Mouse (Mus musculus) lung, adult 2 months (tissue): ENCODE measurements around the gene Lyve1. TPM values are rescaled to one million over a fixed set of nuclear protein-coding genes. Genes with fewer than 3 reads are reported as not detected.
"Not testable (repeated sequence)": the region's sequence is repeated elsewhere in the genome, so short reads cannot be mapped to it uniquely, and the experiment has no call there.

Source experiments
- DNase-seq: peaks from one replicate; pipeline ENCODE4 v3.0.0; 2022
- H3K4me1 ChIP-seq: fragments of 200-500 bp; 2 replicates; pipeline ENCODE4 v1.6.1; 2011; ENCODE audit warnings: low read length; ENCODE audit not compliant: control insufficient read depth, insufficient read depth
- H3K4me3 ChIP-seq: fragments of 200-500 bp; replicated peaks from 2 replicates; pipeline ENCODE3; 2011; ENCODE audit warnings: low read depth, mild to moderate bottlenecking, control low read depth, low read length; ENCODE audit errors: extremely low read depth
- CTCF ChIP-seq: fragments of 200-500 bp; IDR thresholded peaks from 2 replicates; pipeline ENCODE4 v1.5.1; 2011; ENCODE audit warnings: mild to moderate bottlenecking, low read length, control low read depth; ENCODE audit not compliant: insufficient read depth
- POLR2A ChIP-seq: fragments of 200-500 bp; IDR thresholded peaks from 2 replicates; pipeline ENCODE4 v1.6.1; 2011; ENCODE audit warnings: low read depth, mild to moderate bottlenecking, control low read depth, low read length, borderline replicate concordance; ENCODE audit errors: extremely low read depth
- WGBS: fragments of 180-500 bp; shearing (Covaris S2); methylation state at CpG from one replicate; pipeline ENCODE4 v1.1.7; 2018; 5-methylcytosine and 5-hydroxymethylcytosine counted together
- polyA plus RNA-seq: library from polyadenylated mRNA; depleted of rRNA; stranded (reverse); fragments of >200 nt; gene quantifications from 2 replicates; pipeline ENCODE4 v1.2.3, GENCODE M21; 2012; rRNA removed

The Lyve1 gene
- polyA plus RNA-seq: 82.0 and 157 TPM in 2 replicates

DNA sequence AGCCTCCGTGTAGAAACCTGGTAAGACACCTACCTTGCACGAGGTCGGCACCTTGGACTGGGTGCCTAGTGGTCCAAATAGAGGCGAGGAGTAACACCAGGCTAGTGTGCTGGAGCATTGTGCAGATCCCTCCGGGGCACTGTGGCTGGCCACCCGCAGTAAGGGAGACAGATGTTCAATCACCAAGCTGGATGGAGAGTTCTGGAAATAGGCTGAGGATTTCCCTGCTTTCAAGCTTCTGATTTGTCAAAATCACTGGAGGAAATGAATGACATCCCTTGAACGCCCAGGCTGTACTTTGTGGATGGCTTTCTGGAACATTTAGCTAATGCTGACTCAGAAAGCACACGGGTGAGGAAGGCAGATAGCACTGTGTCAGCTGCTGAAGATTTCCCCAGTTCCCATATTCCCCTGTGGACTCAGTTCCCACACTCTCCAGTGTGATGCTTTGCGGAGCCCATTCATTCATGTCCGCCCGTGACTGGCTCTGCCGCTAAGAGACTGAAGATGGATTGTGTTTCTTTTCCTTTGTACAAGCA, at the start of gene Lyve1:
Gene Lyve1 (minus strand): TSS at position 489 of the 539 bp plus-strand sequence.
- TF ChIP-seq POLR2A (peak; percentile 63; the same call in 1 of the 2 replicates), CTCF (no peak)
- H3K4me1 ChIP-seq: peaks cover 16% of the 10 kb centered on the region
- WGBS: 46% methylated on average over 12 of the region's 12 CpGs
- DNase-seq: peak; percentile 48
- peak within 1 kb of the TSS; percentile 79 for H3K4me3 ChIP-seq

DNA sequence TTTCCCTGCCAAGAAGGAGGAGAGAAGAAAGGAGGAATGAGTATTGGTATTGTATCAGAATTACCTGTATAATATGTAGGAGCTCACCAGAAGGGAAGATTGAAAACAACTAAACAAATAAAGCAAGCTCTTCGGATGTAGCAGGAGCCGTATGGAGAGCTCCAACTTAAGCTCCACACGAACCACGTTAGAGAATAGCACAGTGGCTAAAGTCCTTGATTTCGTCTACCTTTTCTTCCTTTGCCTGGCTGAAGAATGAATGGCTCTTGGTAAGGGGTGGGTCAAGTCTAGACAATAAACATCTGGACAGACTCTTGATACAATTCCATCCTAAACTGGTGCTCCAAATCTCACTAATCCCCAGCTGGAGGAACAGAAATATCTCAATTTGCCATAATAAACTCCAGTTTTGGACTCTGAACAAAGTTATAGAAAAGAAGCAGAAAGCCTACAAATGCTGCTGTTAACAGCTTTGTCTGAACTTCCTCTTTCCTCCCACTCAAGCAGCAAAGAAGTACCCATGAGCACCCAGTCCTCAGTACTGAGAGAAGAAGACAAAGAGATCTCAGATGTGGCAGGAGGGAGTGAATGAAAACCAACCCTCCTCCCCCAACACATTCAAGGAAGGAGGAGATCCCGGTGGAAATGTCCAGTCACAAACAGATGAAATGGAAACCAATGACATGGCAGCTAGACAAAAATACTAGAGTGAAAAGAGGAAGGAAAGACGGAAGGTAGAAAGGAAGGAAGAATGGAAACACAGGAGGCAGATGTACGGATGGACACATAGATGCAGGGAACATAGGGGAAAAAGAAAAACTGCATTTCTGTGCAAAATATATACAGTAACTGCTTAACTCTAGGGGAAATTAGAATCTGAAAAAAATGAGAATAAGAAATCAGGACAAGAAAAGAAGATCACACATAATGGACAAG, 45.4 kb upstream of the Lyve1 start:
- Histone ChIP-seq H3K4me1 (peaks cover 6% of the 10 kb centered on the region), H3K4me3 (no peak overlapping the region)
- WGBS: 60% methylated on average over 8 of the region's 8 CpGs
- TF ChIP-seq POLR2A: no peak
- TF ChIP-seq CTCF: no peak
- DNase-seq: no peak

DNA sequence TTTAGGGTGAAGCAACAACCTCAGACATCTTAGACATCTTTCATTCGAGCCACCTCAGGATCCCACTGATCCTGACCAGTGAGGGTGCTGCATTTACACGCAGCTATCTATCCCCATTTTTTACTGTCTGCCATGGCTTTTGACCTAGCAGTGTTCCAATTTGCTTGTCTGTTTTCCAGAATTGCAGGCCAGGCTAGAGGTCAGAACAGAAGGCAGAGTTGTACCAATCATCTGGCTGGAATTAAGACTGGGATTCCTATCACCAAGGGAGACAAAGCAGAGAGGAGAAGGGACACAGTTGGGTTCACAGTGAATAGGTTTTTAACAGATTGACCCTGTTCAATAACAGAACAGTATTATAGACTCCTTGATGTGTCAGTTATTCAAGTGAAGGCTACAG, 43.5 kb upstream of the Lyve1 start:
- TF ChIP-seq POLR2A: no peak
- TF ChIP-seq CTCF: no peak
- Histone ChIP-seq H3K4me3 (no peak overlapping the region), H3K4me1 (peaks cover 9% of the 10 kb centered on the region)
- WGBS: 80% methylated on average over 2 of the region's 2 CpGs
- no peak for DNase-seq

DNA sequence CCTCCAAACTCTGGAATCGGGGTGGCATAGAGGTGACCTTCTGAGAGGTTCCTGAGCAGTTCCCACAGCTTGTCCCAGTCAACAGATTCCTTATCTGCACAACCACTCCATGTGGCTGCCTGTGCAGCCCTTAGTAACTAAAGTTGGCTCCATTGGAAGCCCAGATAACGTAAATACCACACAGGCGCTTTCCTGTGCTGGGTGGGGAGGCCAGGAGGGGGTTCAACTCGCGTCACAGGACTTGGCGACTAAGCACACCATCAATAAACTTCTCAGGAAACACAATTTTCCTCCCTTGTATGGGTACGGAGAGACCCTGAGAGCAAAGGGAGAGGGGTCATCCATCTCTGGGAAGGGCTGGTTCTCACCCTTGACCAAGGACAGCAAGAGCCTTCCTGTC, 40.2 kb upstream of the Lyve1 start:
- H3K4me3 ChIP-seq: no peak overlapping the region
- H3K4me1 ChIP-seq: peaks cover 7% of the 10 kb centered on the region; the same call in 1 of the 2 replicates
- peak; percentile 32 for DNase-seq
- 44% methylated on average over 7 of the region's 7 CpGs for WGBS
- TF ChIP-seq CTCF (no peak), POLR2A (no peak)

DNA sequence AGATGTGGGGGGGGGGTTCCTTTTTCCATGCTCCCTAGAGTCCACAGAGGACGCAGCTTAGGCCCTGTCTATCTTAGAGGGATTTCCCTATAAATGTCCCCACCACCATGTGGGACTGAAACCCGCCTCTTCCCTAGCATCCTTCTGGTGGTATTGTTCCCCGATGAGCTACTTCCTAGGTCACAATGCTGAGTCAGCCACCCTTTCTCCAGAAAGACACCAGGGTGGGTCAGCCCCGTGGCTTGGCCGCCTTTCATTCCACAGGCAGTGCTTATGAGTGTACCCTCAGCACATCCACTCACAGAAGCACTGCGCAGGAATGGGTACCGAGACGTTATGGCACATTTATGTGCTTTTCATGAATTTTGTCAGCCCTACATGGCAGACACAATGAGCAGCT, 34.2 kb upstream of the Lyve1 start:
- Histone ChIP-seq H3K4me3 (no peak overlapping the region), H3K4me1 (peaks cover 22% of the 10 kb centered on the region)
- WGBS: 79% methylated on average over 8 of the region's 8 CpGs
- TF ChIP-seq CTCF (no peak), POLR2A (no peak)
- no peak for DNase-seq

DNA sequence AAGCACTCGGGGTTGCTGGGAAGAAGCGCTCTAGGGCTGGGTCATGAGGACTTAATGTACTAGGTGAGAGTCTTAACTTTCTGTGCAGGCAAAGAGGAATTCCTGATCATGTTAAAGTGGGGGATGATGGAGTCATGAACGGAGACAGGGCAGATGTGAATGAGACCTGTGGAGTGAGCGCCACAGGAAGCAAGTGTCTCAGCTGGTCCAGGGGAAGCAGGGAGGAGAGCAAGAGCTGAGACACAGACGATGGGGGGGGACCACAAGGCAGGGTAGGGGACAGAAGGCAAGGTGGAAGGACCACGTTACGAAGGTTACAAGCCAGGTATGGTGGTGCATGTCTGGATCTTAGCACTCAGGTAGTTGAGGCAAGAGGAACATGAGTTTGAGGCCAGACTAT, 33.4 kb upstream of the Lyve1 start:
- H3K4me1 ChIP-seq: peaks cover 22% of the 10 kb centered on the region
- DNase-seq: no peak
- 92% methylated on average over 7 of the region's 7 CpGs for WGBS
- no peak overlapping the region for H3K4me3 ChIP-seq
- TF ChIP-seq POLR2A (no peak), CTCF (no peak)

DNA sequence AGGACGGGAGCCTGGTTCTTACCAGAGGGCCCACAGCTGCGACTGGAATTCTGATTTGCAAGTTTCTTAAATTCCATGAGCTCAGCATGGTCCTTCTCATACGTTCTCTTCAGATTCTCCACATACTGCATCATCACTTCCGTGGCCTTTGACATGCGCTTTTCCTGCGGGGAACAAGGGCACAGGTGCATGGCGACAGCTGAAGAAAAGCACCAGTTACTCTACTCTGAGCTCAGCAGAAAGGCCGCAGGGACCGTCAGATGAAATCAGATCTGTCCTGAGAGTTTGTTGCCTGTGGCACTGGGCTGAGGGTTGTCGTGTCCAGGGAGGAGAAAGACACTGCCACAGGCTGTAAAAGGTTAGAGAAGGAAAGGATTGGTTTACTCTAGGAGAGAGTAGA, 32.7 kb upstream of the Lyve1 start:
- H3K4me1 ChIP-seq: peaks cover 24% of the 10 kb centered on the region
- not testable (repeated sequence) for DNase-seq, H3K4me3 ChIP-seq
- 93% methylated on average over 10 of the region's 10 CpGs for WGBS

DNA sequence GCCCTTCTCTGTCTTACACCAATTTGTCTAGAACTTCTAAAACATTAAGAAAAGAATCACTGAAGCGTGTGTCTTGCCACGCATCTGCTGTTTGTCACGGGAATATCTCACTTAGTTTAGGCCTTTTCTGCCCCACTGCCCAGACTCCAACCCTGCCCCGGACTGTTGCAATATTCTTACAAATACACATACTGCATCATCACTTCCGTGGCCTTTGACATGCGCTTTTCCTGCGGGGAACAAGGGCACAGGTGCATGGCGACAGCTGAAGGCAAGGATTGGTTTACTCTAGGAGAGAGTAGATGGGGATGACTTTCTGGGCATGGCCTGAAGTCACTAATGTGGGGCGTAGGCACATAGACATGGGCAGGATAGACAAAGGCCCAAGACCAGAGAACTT, 31.6 kb upstream of the Lyve1 start:
- Histone ChIP-seq H3K4me1 (peaks cover 24% of the 10 kb centered on the region), H3K4me3 (no peak overlapping the region)
- 67% methylated on average over 9 of the region's 9 CpGs for WGBS
- DNase-seq: no peak
- no peak for TF ChIP-seq POLR2A
- no peak for TF ChIP-seq CTCF

DNA sequence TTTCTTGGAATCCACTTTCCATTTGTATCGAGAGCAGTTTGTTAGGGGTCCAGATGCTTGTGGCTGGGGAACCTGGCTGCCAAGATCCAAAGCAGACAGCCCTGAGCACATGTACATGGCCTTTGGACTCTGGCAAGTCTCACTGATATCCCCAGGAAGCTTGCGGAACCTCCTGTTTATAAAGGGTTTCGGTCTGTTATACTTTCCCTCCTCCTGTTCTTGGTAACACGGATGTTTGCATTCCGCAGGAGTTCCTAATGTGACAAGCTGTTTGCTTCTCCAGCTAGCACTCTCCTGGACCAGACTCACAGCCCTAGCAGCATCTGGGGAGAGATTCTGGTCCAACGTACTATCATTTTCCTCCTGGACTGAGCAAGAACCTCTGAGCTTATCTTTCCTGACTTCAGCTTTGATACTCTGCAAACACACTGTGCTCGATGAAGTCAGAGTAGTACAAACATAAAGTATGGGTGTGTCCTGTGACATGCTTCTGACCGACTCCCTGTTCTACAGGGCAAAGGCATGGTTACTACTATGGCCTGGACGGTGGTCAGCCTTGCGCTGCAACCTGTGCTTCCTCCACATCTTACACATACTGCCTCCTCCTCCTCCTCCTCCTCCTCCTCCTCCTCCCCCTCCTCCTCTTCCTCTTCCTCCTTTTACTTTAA, 31.0 kb upstream of the Lyve1 start:
- peak; percentile 24; the same call in 1 of the 2 replicates for TF ChIP-seq POLR2A
- TF ChIP-seq CTCF: no peak
- no peak overlapping the region for H3K4me3 ChIP-seq
- WGBS: 27% methylated on average over 10 of the region's 10 CpGs
- H3K4me1 ChIP-seq: peaks cover 24% of the 10 kb centered on the region
- peak; percentile 44 for DNase-seq

DNA sequence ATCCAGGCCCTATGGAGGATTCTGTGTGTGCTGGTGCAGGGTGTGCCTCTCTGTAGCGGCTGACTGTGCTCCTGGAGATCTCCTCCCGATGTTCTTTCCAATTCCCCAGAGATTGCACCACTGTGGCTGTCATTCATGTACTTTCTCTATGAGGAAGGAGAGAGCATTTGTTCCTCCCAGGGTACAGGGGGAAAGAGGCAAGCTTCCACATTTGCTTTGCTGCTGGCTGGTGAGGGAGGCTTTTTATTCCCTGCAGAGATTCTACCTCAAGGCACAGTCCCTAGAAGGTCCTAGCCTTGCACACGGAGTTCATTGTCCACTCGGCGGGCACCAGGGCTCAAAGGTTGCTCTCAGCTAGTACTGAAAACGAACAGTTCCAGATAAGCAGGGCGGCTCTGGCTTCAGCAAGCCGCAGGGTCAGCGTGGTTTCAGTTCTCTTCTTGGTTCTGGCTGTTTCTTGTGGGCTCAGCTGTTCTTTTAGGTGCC, 28.5 kb upstream of the Lyve1 start:
- 54% methylated on average over 9 of the region's 9 CpGs for WGBS
- H3K4me3 ChIP-seq: no peak overlapping the region
- peaks cover 24% of the 10 kb centered on the region for H3K4me1 ChIP-seq
- DNase-seq: peak; percentile 39
- TF ChIP-seq CTCF (no peak), POLR2A (no peak)
